In genomic region chr2:92511771-92512744, GRCm38 (mm10) we compare ENCODE assay signal across 21 mouse cellular contexts. TPM values are rescaled to one million over a fixed set of nuclear protein-coding genes. Genes with fewer than 3 reads are reported as not detected.
A peak's percentile ranks its signal among the peaks of the same experiment; 100 is the strongest.
DNase-seq lines count a peak whose midpoint lies in the region; ATAC-seq and TF ChIP-seq lines count a peak whose summit lies in the region.
"Had no signal": no experiment of that assay in that cellular context is flagged by ENCODE, and none has a peak within 500 bp of the region (broad histone marks: within the 10 kb centered on the region; RNA-seq: fewer than 3 reads in every experiment).

No protein-coding gene starts in this region.

- no peaks in the 10 kb centered on the region for H3K27me3 ChIP-seq in liver, embryonic 11.5 days (replicated peaks; ENCODE audit: control insufficient read depth, insufficient read depth, low read length)
- 0 out of 2 replicates have a peak, but pooled peaks cover 7% of the 10 kb centered on the region for H3K27me3 ChIP-seq in liver, embryonic 12.5 days (replicated peaks)
- no peaks in the 10 kb centered on the region for H3K27me3 ChIP-seq in limb, embryonic 13.5 days
- H3K27me3 ChIP-seq: embryonic facial prominence, embryonic 12.5 days; heart, embryonic 15.5 days; limb, embryonic 15.5 days had no signal

- DNase-seq in heart, adult 11 months: peak; percentile 80
- no peak for DNase-seq in heart, postnatal 10 days
- peak; percentile 25 for DNase-seq in liver, embryonic 11.5 days (ENCODE audit: low spot score)
- no peak for DNase-seq in MN1 (ENCODE audit: low spot score)
- DNase-seq: adrenal gland, postnatal 36 days; cerebellum, adult 8-10 months; gastrocnemius, postnatal 10 days; heart, adult 18-20 months; kidney, adult 2 months; kidney, postnatal 36 days; liver, postnatal 0 days; lung, postnatal 10 days; thymus, adult 18-20 months; thymus, postnatal 4 days had no signal

- H3K9ac ChIP-seq in liver, embryonic 11.5 days (ENCODE audit: low read depth, low read length): no peak overlapping the region
- no peak overlapping the region for H3K9ac ChIP-seq in liver, embryonic 12.5 days
- 0 out of 2 replicates have a peak overlapping the region, but pooled peaks have one; percentile 19 for H3K9ac ChIP-seq in limb, embryonic 13.5 days
- H3K9ac ChIP-seq: embryonic facial prominence, embryonic 12.5 days; heart, embryonic 15.5 days; limb, embryonic 15.5 days; liver, postnatal 0 days had no signal

- no peak overlapping the region for H3K4me2 ChIP-seq in liver, embryonic 11.5 days
- H3K4me2 ChIP-seq in liver, embryonic 12.5 days: no peak overlapping the region
- H3K4me2 ChIP-seq in limb, embryonic 13.5 days (replicated peaks): no peak overlapping the region
- H3K4me2 ChIP-seq: embryonic facial prominence, embryonic 12.5 days; heart, embryonic 15.5 days; limb, embryonic 15.5 days had no signal

- no peaks in the 10 kb centered on the region for H3K4me1 ChIP-seq in liver, embryonic 11.5 days (replicated peaks; ENCODE audit: control insufficient read depth, insufficient read depth, low read length)
- no peaks in the 10 kb centered on the region for H3K4me1 ChIP-seq in liver, embryonic 12.5 days
- peaks cover 4% of the 10 kb centered on the region; the same call in 1 of the 2 replicates for H3K4me1 ChIP-seq in cortical plate, adult 2 months (ENCODE audit: control insufficient read depth, insufficient read depth, low read length)
- peaks cover 3% of the 10 kb centered on the region; the same call in 1 of the 2 replicates for H3K4me1 ChIP-seq in limb, embryonic 13.5 days
- H3K4me1 ChIP-seq: embryonic facial prominence, embryonic 12.5 days; heart, embryonic 15.5 days had no signal

- intact Hi-C loops in heart, postnatal 10 days (cut with DNase I): no loop called here

- TF ChIP-seq CTCF in cortical plate, adult 2 months (IDR thresholded peaks at IDR 0.05; ENCODE audit: extremely low read depth, insufficient read depth, low read length): no peak

- WGBS in liver, embryonic 11.5 days: 59% methylated on average over 6 of the region's 6 CpGs
- WGBS in liver, embryonic 12.5 days (ENCODE audit: insufficient replicate concordance): 55% methylated on average over 6 of the region's 6 CpGs
- WGBS in limb, embryonic 13.5 days: 59% methylated on average over 6 of the region's 6 CpGs

- no peak overlapping the region for H3K4me3 ChIP-seq in liver, embryonic 11.5 days (ENCODE audit: low read depth, low read length)
- H3K4me3 ChIP-seq in liver, embryonic 12.5 days: no peak overlapping the region
- H3K4me3 ChIP-seq in cortical plate, adult 2 months (ENCODE audit: insufficient read depth, low read length): no peak overlapping the region
- H3K4me3 ChIP-seq in limb, embryonic 13.5 days: no peak overlapping the region
- H3K4me3 ChIP-seq: embryonic facial prominence, embryonic 12.5 days; heart, embryonic 15.5 days; limb, embryonic 15.5 days had no signal

- TF ChIP-seq POLR2A in cortical plate, adult 2 months (IDR thresholded peaks at IDR 0.05; ENCODE audit: extremely low read depth, insufficient read depth, low read length): no peak

- no peaks in the 10 kb centered on the region for H3K9me3 ChIP-seq in liver, embryonic 11.5 days (ENCODE audit: control insufficient read depth, low read length)
- H3K9me3 ChIP-seq in liver, embryonic 12.5 days (replicated peaks): no peaks in the 10 kb centered on the region
- H3K9me3 ChIP-seq in limb, embryonic 13.5 days: no peaks in the 10 kb centered on the region
- H3K9me3 ChIP-seq: embryonic facial prominence, embryonic 12.5 days; limb, embryonic 15.5 days had no signal

- no peak for ATAC-seq in liver, embryonic 11.5 days (replicated peaks; ENCODE audit: low FRiP score)
- no peak for ATAC-seq in liver, embryonic 12.5 days
- no peak for ATAC-seq in limb, embryonic 13.5 days (ENCODE audit: low FRiP score, low read depth)
- ATAC-seq: hindbrain, postnatal 0 days; liver, postnatal 0 days had no signal

- no peaks in the 10 kb centered on the region for H3K36me3 ChIP-seq in liver, embryonic 11.5 days (ENCODE audit: control insufficient read depth, insufficient read depth, low read length)
- H3K36me3 ChIP-seq in liver, embryonic 12.5 days: no peaks in the 10 kb centered on the region
- no peaks in the 10 kb centered on the region for H3K36me3 ChIP-seq in limb, embryonic 13.5 days
- H3K36me3 ChIP-seq: embryonic facial prominence, embryonic 12.5 days; heart, embryonic 15.5 days; limb, embryonic 15.5 days had no signal

- H3K27ac ChIP-seq in liver, embryonic 11.5 days (ENCODE audit: low read depth, low read length): no peak overlapping the region
- H3K27ac ChIP-seq in liver, embryonic 12.5 days: no peak overlapping the region
- 0 out of 2 replicates have a peak overlapping the region, but pooled peaks have one; percentile 15 for H3K27ac ChIP-seq in cortical plate, adult 2 months (ENCODE audit: insufficient read depth, low read length)
- no peak overlapping the region for H3K27ac ChIP-seq in limb, embryonic 13.5 days
- H3K27ac ChIP-seq: embryonic facial prominence, embryonic 12.5 days; heart, embryonic 15.5 days; hindbrain, postnatal 0 days; limb, embryonic 15.5 days had no signal

RNA-seq across cellular contexts. Expression of gene Slc35c1, which starts 51.7 kb away (rescaled TPM):
- 1 to 10 TPM; 6.7 to 6.9 TPM for total RNA-seq in heart, postnatal 10 days (2021)
- 26.8 and 27.4 TPM in 2 replicates for polyA plus RNA-seq in liver, embryonic 11.5 days (2014; fragmentation: Nextera tagmentation; extraction: Ambion mirVana)
- polyA plus RNA-seq in liver, embryonic 12.5 days (2016; fragmentation: Nextera tagmentation; extraction: Ambion mirVana): 15.3 and 15.5 TPM in 2 replicates
- polyA plus RNA-seq in cortical plate, adult 2 months (2012; rRNA removed): 14.0 and 14.2 TPM in 2 replicates
- 10.6 and 11.7 TPM in 2 replicates for polyA plus RNA-seq in limb, embryonic 13.5 days (2015; fragmentation: Nextera tagmentation; extraction: Ambion mirVana)

Comparison
In these comparisons a context has a peak if more than half of its experiments do, and no peak if none do; other contexts are left out.
1. DNase-seq: peak in heart, adult 11 months (single experiment) and liver, embryonic 11.5 days (single experiment); none in heart, postnatal 10 days (0 of 2) and MN1 (single experiment).